Mouse (Mus musculus) small intestine, adult 2 months (tissue): ENCODE results near the gene Arhgap22. TPM values are rescaled to one million over a fixed set of nuclear protein-coding genes. Genes with fewer than 3 reads are reported as not detected.

Experiments
- H3K27ac ChIP-seq: fragments of 200-500 bp; 2 replicates; pipeline ENCODE4 v1.5.1; 2012; ENCODE audit warnings: low read depth, low read length, control low read depth, inconsistent platforms; ENCODE audit not compliant: insufficient read depth
- H3K27me3 ChIP-seq: fragments of 200-500 bp; 2 replicates; pipeline ENCODE4 v1.6.1; 2012; ENCODE audit warnings: mild to moderate bottlenecking, moderate library complexity, low read length, inconsistent platforms; ENCODE audit not compliant: control insufficient read depth, insufficient read depth
- H3K36me3 ChIP-seq: fragments of 200-500 bp; 2 replicates; pipeline ENCODE4 v1.6.1; 2012; ENCODE audit warnings: mild to moderate bottlenecking, low read length, control low read depth, inconsistent platforms; ENCODE audit not compliant: control insufficient read depth, insufficient read depth
- H3K4me1 ChIP-seq: fragments of 200-500 bp; 2 replicates; pipeline ENCODE4 v1.6.1; 2012; ENCODE audit warnings: low read length, inconsistent platforms, mixed read lengths; ENCODE audit not compliant: control insufficient read depth, insufficient read depth, insufficient read length
- H3K4me3 ChIP-seq: fragments of 200-500 bp; 2 replicates; pipeline ENCODE4 v1.5.1; 2012; ENCODE audit warnings: low read depth, mild to moderate bottlenecking, control low read depth, inconsistent platforms, low read length, moderate library complexity
- CTCF ChIP-seq: fragments of 200-500 bp; IDR thresholded peaks from 2 replicates; pipeline ENCODE4 v1.5.1; 2012; ENCODE audit warnings: low read depth, mild to moderate bottlenecking, control low read depth, inconsistent platforms, low read length, moderate library complexity, mixed read lengths; ENCODE audit not compliant: insufficient replicate concordance, insufficient read length; ENCODE audit errors: extremely low read depth
- POLR2A ChIP-seq: fragments of 200-500 bp; IDR thresholded peaks from 2 replicates; pipeline ENCODE4 v1.6.1; 2012; ENCODE audit warnings: low read depth, mild to moderate bottlenecking, control low read depth, inconsistent platforms, low read length, moderate library complexity
- WGBS: fragments of 180-500 bp; shearing (Covaris S2); methylation state at CpG from one replicate; pipeline ENCODE4 v1.1.7; 2018; 5-methylcytosine and 5-hydroxymethylcytosine counted together
- polyA plus RNA-seq: library from polyadenylated mRNA; depleted of rRNA; stranded (reverse); fragments of >200 nt; gene quantifications from 2 replicates; pipeline ENCODE4 v1.2.3, GENCODE M21; 2012

Arhgap22 gene
- polyA plus RNA-seq, 1 experiment, result 3.6 TPM

- no peaks in the 10 kb centered on the region for H3K36me3 ChIP-seq
- 78% methylated on average over 14 of the region's 14 CpGs for WGBS
- H3K4me1 ChIP-seq, result no peaks in the 10 kb centered on the region
- H3K27me3 ChIP-seq, result no peaks in the 10 kb centered on the region
- H3K4me3 ChIP-seq, result no peak overlapping the region
- H3K27ac ChIP-seq, result no peak overlapping the region
- TF ChIP-seq CTCF (no peak), POLR2A (no peak)
Observed at GRCm38 (mm10) chr14:33343131-33343725, 129.4 kb downstream of the Arhgap22 start.

DNA sequence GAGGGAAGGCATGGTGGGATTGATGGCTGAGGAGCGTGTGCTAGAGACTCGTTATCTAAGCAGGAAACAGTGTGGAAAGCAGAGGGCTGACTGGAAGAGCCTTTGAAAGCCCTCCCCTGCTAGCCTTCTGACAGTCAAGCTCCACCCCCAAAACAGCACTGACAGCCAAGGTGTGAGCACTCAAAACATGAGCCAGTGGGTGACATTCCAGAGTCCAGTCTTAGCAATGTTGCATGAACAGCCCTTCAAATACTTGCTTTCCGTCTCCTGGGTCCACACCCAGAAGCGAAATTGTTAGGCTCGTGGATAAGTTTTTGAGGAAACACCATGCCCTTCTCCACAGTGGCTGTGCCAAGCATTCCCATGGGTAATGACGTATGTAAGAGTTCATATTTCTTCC, 132.7 kb downstream of the Arhgap22 start:
- peaks cover 8% of the 10 kb centered on the region for H3K27me3 ChIP-seq
- WGBS, result 54% methylated on average over 6 of the region's 6 CpGs
- no peak overlapping the region for H3K27ac ChIP-seq
- H3K36me3 ChIP-seq, result no peaks in the 10 kb centered on the region
- no peaks in the 10 kb centered on the region for H3K4me1 ChIP-seq
- TF ChIP-seq POLR2A, result no peak
- no peak for TF ChIP-seq CTCF
- H3K4me3 ChIP-seq, result no peak overlapping the region

DNA sequence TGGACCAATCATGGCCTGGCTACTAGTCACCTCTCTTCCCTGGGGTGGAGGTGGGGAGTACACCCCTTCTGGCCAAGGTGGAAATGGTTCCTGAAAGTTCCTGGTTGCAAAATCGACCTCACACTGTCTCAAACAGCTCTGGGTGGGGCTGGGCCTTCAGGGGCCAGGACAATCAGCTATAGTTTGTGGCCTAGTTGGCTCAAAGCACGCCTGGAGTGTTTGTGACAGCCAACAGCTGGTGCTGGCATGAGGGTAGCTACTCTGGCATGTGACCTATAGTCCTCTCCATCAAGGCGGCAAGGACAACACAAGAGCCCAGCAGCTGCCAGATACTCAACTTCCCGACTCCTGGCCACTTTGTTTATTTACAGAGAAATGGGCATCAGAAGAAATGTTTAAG, 133.9 kb downstream of the Arhgap22 start:
- Histone ChIP-seq H3K27ac (no peak overlapping the region), H3K36me3 (no peaks in the 10 kb centered on the region), H3K4me1 (no peaks in the 10 kb centered on the region), H3K27me3 (peaks cover 8% of the 10 kb centered on the region), H3K4me3 (no peak overlapping the region)
- WGBS, result 23% methylated on average over 4 of the region's 4 CpGs
- TF ChIP-seq POLR2A (no peak), CTCF (no peak)

- no peak for TF ChIP-seq CTCF
- TF ChIP-seq POLR2A, result no peak
- peaks cover 8% of the 10 kb centered on the region for H3K27me3 ChIP-seq
- 24% methylated on average over 1 of the region's 1 CpGs for WGBS
Observed at GRCm38 (mm10) chr14:33348146-33348545, 134.3 kb downstream of the Arhgap22 start.

DNA sequence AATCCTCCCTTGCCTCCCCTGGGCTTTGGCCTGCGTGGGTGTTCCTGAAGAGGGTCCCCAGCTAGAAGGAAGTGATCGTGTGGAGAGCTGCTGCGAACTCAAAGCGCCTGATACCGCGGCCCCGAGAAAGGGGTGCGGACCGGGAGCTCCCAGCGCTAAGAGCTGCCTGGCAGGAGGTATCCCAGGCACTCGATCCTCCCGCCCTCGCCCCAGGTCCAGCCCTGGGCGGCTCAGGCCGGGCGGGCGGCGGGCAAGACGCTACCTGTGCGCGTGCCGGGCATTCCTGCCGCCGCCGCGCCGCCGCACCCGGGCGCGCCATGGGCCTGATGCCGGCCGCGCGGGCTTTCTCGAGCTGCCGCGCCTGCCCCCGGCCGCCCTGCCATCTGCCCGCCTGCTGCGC, 137.2 kb downstream of the Arhgap22 start:
- no peak overlapping the region for H3K4me3 ChIP-seq
- H3K27me3 ChIP-seq, result peaks cover 8% of the 10 kb centered on the region
- H3K27ac ChIP-seq, result no peak overlapping the region
- WGBS, result 10% methylated on average over 34 of the region's 42 CpGs
- H3K4me1 ChIP-seq, result no peaks in the 10 kb centered on the region
- TF ChIP-seq CTCF (no peak), POLR2A (no peak)
- no peaks in the 10 kb centered on the region for H3K36me3 ChIP-seq

More at GRCm38 (mm10) chr14:33348146-33348545, 134.3 kb downstream of the Arhgap22 start:
- no peak overlapping the region for H3K27ac ChIP-seq
- H3K36me3 ChIP-seq, result no peaks in the 10 kb centered on the region
- no peak overlapping the region for H3K4me3 ChIP-seq
- no peaks in the 10 kb centered on the region for H3K4me1 ChIP-seq

- peaks cover 8% of the 10 kb centered on the region for H3K27me3 ChIP-seq
- H3K4me3 ChIP-seq, result no peak overlapping the region
- no peak for TF ChIP-seq POLR2A
- no peak for TF ChIP-seq CTCF
- WGBS, result 69% methylated on average over 6 of the region's 6 CpGs
- no peaks in the 10 kb centered on the region for H3K4me1 ChIP-seq
- H3K27ac ChIP-seq, result no peak overlapping the region
- H3K36me3 ChIP-seq, result no peaks in the 10 kb centered on the region
Observed at GRCm38 (mm10) chr14:33351984-33352722, 138.3 kb downstream of the Arhgap22 start.

- H3K36me3 ChIP-seq, result no peaks in the 10 kb centered on the region
- H3K4me1 ChIP-seq, result no peaks in the 10 kb centered on the region
- WGBS, result 73% methylated on average over 6 of the region's 6 CpGs
- H3K4me3 ChIP-seq, result no peak overlapping the region
- H3K27ac ChIP-seq, result no peak overlapping the region
- H3K27me3 ChIP-seq, result peaks cover 8% of the 10 kb centered on the region
- TF ChIP-seq POLR2A, result no peak
- TF ChIP-seq CTCF, result no peak
Observed at GRCm38 (mm10) chr14:33352890-33353289, 139.1 kb downstream of the Arhgap22 start.
